Mouse (Mus musculus) stomach, postnatal 0 days (tissue): ENCODE measurements at regions not wholly inside any gene's neighbourhood (a gene's known extent, or its start where the extent isn't known, plus 50 kb on each side); places are given as distances from the start of the nearest gene placed in this dataset.
"Not testable (repeated sequence)": the region's sequence is repeated elsewhere in the genome, so short reads cannot be mapped to it uniquely, and the experiment has no call there.

Experiments
- ATAC-seq: fragments of 200-750 bp; cut with Nextera tagmentation; 2 replicates; pipeline ENCODE4 v1.8.0; 2017; ENCODE audit not compliant: low FRiP score, low TSS enrichment
- DNase-seq: peaks from one replicate; pipeline ENCODE4 v3.0.0-alpha.2; 2016; ENCODE audit warnings: low spot score
- H3K27ac ChIP-seq: fragments of 300-500 bp; sonication (generic); replicated peaks from 2 replicates; pipeline ENCODE4 v1.5.1; 2014; ENCODE audit warnings: mild to moderate bottlenecking, control low read depth
- H3K27me3 ChIP-seq: fragments of 300-500 bp; sonication (generic); 2 replicates; pipeline ENCODE4 v1.6.1; 2014; ENCODE audit warnings: low read length; ENCODE audit not compliant: control insufficient read depth, insufficient read depth
- H3K36me3 ChIP-seq: fragments of 300-500 bp; sonication (generic); 2 replicates; pipeline ENCODE4 v1.6.1; 2014; ENCODE audit warnings: low read length, mixed read lengths; ENCODE audit not compliant: control insufficient read depth, insufficient read depth
- H3K4me1 ChIP-seq: fragments of 300-500 bp; sonication (generic); replicated peaks from 2 replicates; pipeline ENCODE4 v1.6.1; 2014; ENCODE audit warnings: antibody characterized with exemption; ENCODE audit not compliant: control insufficient read depth, insufficient read depth
- H3K4me2 ChIP-seq: fragments of 300-500 bp; sonication (generic); replicated peaks from 2 replicates; pipeline ENCODE4 v1.6.1; 2014; ENCODE audit warnings: low read depth, mild to moderate bottlenecking, control low read depth, moderate library complexity
- H3K4me3 ChIP-seq: fragments of 300-500 bp; sonication (generic); 2 replicates; pipeline ENCODE4 v1.5.1; 2014; ENCODE audit warnings: low read depth, low read length, control low read depth
- H3K9ac ChIP-seq: fragments of 300-500 bp; sonication (generic); 2 replicates; pipeline ENCODE4 v1.6.1; 2014; ENCODE audit warnings: mild to moderate bottlenecking, low read length, control low read depth, mixed read lengths
- H3K9me3 ChIP-seq: fragments of 300-500 bp; sonication (generic); 2 replicates; pipeline ENCODE4 v1.6.1; 2016; ENCODE audit warnings: low read length; ENCODE audit not compliant: control insufficient read depth
- CTCF ChIP-seq: IDR thresholded peaks from 2 replicates; pipeline ENCODE4 v1.5.1; 2016; ENCODE audit warnings: antibody characterized with exemption, low read depth, mild to moderate bottlenecking, moderate library complexity
- EP300 ChIP-seq: optimal IDR thresholded peaks from 2 replicates; pipeline ENCODE3; 2016; ENCODE audit warnings: antibody characterized with exemption
- WGBS: fragments of 180-500 bp; shearing (Covaris S2); extraction: QIAGEN DNeasy Blood & Tissue Kit; methylation state at CpG from one replicate; pipeline ENCODE4 v1.1.7; 2014; 5-methylcytosine and 5-hydroxymethylcytosine counted together

DNA sequence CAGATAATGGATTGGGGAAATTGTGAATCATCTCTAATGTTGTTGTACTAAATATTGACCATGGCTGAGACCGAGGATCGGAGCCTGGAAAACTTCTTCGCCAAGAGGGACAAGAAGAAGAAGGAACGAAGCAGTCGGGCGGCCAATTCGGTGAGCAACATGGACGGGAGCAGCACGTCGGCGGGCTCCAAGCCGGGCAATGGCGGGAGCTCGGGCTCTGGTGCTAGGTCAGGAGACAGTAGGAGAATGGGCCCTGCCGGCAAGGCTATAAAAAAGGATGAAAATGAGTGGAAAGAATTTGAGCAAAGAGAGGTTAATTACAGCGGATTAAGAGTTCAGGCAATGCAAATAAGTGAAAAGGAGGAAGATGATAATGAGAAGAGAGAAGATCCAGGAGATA, 55.0 kb upstream of the Zfp990 start:
- not testable (repeated sequence) for H3K27ac ChIP-seq, H3K36me3 ChIP-seq, ATAC-seq, H3K27me3 ChIP-seq, H3K4me3 ChIP-seq, H3K4me1 ChIP-seq, DNase-seq, H3K9me3 ChIP-seq, H3K9ac ChIP-seq, H3K4me2 ChIP-seq
- 88% methylated on average over 16 of the region's 16 CpGs for WGBS

DNA sequence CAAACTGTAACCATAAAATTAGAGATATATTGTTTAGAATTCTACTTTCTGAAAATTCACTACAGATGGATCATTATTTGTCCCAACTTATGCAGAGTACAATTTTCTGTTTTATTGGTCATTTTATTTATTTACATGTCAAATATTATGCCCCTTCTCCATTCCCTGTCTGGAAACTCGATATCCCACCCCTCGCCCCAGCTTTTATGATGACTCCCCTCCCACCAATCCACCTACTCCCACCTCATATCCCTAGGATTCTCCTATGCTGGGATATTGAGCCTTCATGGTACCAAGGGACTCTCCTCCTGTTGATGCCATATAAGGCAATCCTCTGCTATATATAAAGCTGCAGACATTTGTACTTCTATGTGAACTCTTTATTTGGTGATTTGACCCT, 62.0 kb upstream of the Zfp990 start:
- no peak overlapping the region for H3K4me3 ChIP-seq
- TF ChIP-seq EP300 (no peak), CTCF (no peak)
- ATAC-seq (no peak), DNase-seq (no peak)
- no peak overlapping the region for H3K4me2 ChIP-seq
- no peak overlapping the region for H3K9ac ChIP-seq
- WGBS: 74% methylated on average over 2 of the region's 2 CpGs
- no peaks in the 10 kb centered on the region for H3K36me3 ChIP-seq
- H3K9me3 ChIP-seq: peaks cover 5% of the 10 kb centered on the region; the same call in 1 of the 2 replicates
- no peaks in the 10 kb centered on the region for H3K27me3 ChIP-seq
- no peaks in the 10 kb centered on the region for H3K4me1 ChIP-seq
- H3K27ac ChIP-seq: no peak overlapping the region

DNA sequence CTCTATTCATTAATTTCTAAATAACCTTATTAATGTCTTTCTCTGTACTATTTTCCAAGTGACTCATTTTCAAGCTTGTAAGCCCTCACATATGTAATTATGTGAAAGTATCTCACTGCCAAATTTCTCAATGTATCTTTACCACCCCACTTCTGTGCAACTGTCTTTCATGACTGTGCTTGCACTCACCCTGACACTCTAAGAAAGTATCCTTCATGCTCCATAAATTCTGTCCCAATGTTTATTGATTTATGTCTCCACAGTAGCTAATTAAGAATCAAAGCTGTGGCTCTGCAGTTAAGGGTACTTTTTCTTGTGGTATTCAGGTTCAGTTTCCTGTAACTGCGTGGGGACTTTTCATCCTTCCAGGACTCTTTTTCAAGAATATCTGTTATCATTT, 73.8 kb upstream of the Zfp990 start:
- 71% methylated on average over 1 of the region's 1 CpGs for WGBS
- H3K9me3 ChIP-seq, ATAC-seq, DNase-seq, H3K4me3 ChIP-seq, H3K36me3 ChIP-seq, H3K4me2 ChIP-seq, H3K27me3 ChIP-seq, H3K9ac ChIP-seq, H3K4me1 ChIP-seq, H3K27ac ChIP-seq: not testable (repeated sequence)

DNA sequence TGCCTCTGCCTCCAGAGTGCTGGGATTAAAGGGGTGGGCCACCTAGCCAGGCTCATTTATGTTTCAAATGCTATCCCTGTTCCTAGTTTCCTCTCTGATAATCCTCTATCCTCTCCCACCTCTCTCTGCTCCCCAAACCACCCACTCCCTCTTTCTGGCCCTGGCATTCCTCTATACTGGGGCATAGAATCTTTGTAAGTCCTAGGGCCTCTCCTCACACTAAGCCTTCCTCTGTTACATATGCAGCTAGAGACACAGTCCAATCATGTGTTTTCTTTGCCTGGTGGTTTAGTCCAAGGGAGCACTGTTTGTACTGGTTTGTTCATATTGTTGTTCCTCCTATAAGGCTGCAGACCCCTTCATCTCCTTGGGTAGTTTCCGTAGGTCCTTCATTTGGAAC, 76.0 kb upstream of the Zfp990 start:
- Histone ChIP-seq H3K9ac (no peak overlapping the region), H3K4me2 (no peak overlapping the region), H3K27me3 (no peaks in the 10 kb centered on the region), H3K27ac (no peak overlapping the region), H3K4me1 (no peaks in the 10 kb centered on the region), H3K4me3 (no peak overlapping the region), H3K9me3 (no peaks in the 10 kb centered on the region), H3K36me3 (no peaks in the 10 kb centered on the region)
- TF ChIP-seq CTCF (no peak), EP300 (no peak)
- DNase-seq: no peak
- 83% methylated on average over 1 of the region's 1 CpGs for WGBS
- ATAC-seq: 0 out of 2 replicates have a peak, but pooled peaks have one; percentile 43

DNA sequence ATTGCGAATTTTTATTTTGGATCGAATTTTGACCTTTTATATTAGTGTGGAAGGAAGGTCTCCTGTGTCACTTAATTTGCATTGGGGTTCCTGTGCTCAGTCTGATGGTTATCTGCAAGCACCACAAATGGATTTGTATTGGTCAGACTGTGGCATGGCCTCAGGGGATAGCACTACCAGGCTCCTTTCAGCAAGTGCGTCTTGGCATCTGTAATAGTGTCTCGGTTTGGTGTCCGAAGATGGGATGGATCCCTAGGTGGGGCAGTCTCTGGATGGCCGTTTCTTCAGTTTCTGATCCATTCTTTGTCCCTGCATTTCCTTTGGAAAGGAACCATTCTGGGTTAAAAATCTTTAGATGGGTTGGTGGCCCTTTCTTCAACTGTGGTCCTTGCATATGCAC, 76.5 kb upstream of the Zfp990 start:
- no peaks in the 10 kb centered on the region for H3K36me3 ChIP-seq
- ATAC-seq (no peak), DNase-seq (no peak)
- H3K27ac ChIP-seq: no peak overlapping the region
- H3K27me3 ChIP-seq: no peaks in the 10 kb centered on the region
- H3K9me3 ChIP-seq: no peaks in the 10 kb centered on the region
- H3K4me3 ChIP-seq: no peak overlapping the region
- H3K4me1 ChIP-seq: no peaks in the 10 kb centered on the region
- WGBS: 69% methylated on average over 6 of the region's 6 CpGs
- H3K4me2 ChIP-seq: no peak overlapping the region
- no peak for TF ChIP-seq CTCF
- no peak for TF ChIP-seq EP300
- no peak overlapping the region for H3K9ac ChIP-seq

DNA sequence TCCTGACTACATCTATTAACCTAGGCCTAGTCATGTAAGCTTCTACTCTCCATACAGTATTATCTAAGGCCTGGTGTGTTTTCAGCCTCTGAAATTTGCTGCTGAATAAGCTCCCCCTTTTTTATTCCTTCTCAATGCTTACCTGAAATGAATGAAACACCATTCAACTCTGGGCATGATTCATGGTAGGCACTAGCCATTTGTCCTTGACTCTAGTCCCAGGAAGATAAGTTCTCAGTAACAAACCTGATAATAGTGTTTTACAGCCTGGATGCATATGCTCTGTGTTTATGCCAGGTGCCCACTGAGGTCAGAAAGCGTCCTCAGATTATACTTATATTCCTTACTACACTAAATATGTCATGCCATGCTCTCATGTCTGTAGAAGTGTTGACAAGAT, 77.3 kb upstream of the Zfp990 start:
- not testable (repeated sequence) for H3K27ac ChIP-seq, H3K4me3 ChIP-seq, H3K4me1 ChIP-seq, H3K36me3 ChIP-seq, H3K9me3 ChIP-seq, H3K9ac ChIP-seq, H3K27me3 ChIP-seq, H3K4me2 ChIP-seq, ATAC-seq, DNase-seq
- 44% methylated on average over 1 of the region's 1 CpGs for WGBS
